Comparison of ENCODE assay signal across 22 mouse cellular contexts in the genomic region with DNA sequence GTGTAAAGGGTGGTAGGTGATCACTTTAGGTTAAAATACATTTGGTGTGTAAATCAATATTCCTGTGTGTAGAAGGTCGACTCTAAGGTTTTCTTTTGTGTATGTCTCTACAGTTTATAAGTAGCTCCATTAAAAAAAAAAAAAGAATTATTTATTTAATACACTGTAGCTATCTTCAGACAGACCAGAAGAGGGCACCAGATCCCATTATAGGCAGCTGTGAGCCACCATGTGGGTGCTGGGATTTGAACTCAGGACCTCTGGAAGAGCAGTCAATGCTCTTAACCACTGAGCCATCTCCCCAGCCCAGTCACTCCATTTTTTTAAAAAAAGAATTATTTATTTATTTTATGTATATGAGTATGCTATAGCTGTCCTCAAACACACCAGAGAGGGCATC. TPM values are rescaled to one million over a fixed set of nuclear protein-coding genes. Genes with fewer than 3 reads are reported as not detected.
A peak's percentile ranks its signal among the peaks of the same experiment; 100 is the strongest.
DNase-seq lines count a peak whose midpoint lies in the region; ATAC-seq and TF ChIP-seq lines count a peak whose summit lies in the region.
"Had no signal": no experiment of that assay in that cellular context is flagged by ENCODE, and none has a peak within 500 bp of the region (broad histone marks: within the 10 kb centered on the region; RNA-seq: fewer than 3 reads in every experiment).

No protein-coding gene starts in this region.

- 0 out of 2 replicates have a peak, but pooled peaks cover 7% of the 10 kb centered on the region for H3K4me1 ChIP-seq in forebrain, postnatal 0 days (ENCODE audit: insufficient read depth)
- peaks cover 6% of the 10 kb centered on the region for H3K4me1 ChIP-seq in forebrain, embryonic 14.5 days (ENCODE audit: control insufficient read depth, insufficient read depth, low read length)
- H3K4me1 ChIP-seq in MEL (ENCODE audit: control insufficient read depth in 1 of 2, insufficient read depth in 2 of 2, low read length in 2 of 2) = peaks cover 4 to 8% of the 10 kb centered on the region in 2 experiments; a peak in 2 of 4 replicates

- no peak for ATAC-seq in forebrain, postnatal 0 days
- no peak for ATAC-seq in forebrain, embryonic 14.5 days
- ATAC-seq: forebrain, embryonic 16.5 days had no signal

- intact Hi-C loops in left cerebral cortex, adult 2 months (cut with DNase I) = no loop called here
- intact Hi-C loops in left cerebral cortex, postnatal 4 days (cut with DNase I) = loop anchor here (5.0 kb wide), 1 partner anchor 94 kb away; no protein-coding TSS in a partner anchor

- peaks cover 15% of the 10 kb centered on the region for H3K79me2 ChIP-seq in MEL (ENCODE audit: control insufficient read depth, insufficient read depth, low read length, poor library complexity)

- no peak overlapping the region for H3K4me2 ChIP-seq in forebrain, postnatal 0 days (ENCODE audit: low read depth)
- H3K4me2 ChIP-seq in forebrain, embryonic 14.5 days (ENCODE audit: low read length) = no peak overlapping the region
- H3K4me2 ChIP-seq: embryonic facial prominence, embryonic 12.5 days; heart, embryonic 15.5 days; liver, embryonic 13.5 days had no signal

- no peak for DNase-seq in forebrain, postnatal 0 days
- DNase-seq in forebrain, embryonic 14.5 days (ENCODE audit: low spot score) = no peak
- DNase-seq in left cerebral cortex, adult 2 months (ENCODE audit: extremely low spot score in 1 of 2, low spot score in 2 of 2) = no peak
- no peak for DNase-seq in left cerebral cortex, postnatal 4 days
- DNase-seq in 3T3-L1 (ENCODE audit: low read depth, low spot score) (peak; percentile 25), MEL (ENCODE audit: low read depth, low spot score) (peak; percentile 50)
- DNase-seq in urinary bladder, postnatal 25 days (ENCODE audit: low spot score) = no peak
- DNase-seq in spleen, postnatal 10 days (ENCODE audit: low spot score in 2 of 2) = no peak
- DNase-seq: adrenal gland, postnatal 25 days; cerebellum, adult 8-10 months; heart, adult 11 months; kidney, adult 18-20 months; kidney, postnatal 36 days; liver, embryonic 13.5 days; lung, postnatal 36 days; thymus, adult 2 months had no signal

- no peak for TF ChIP-seq POLR2A in MEL (IDR thresholded peaks at IDR 0.05; ENCODE audit: control insufficient read depth in 1 of 2, insufficient read depth in 1 of 2, low read depth in 1 of 2, low read length in 2 of 2, poor library complexity in 1 of 2)

- no peak overlapping the region for H3K4me3 ChIP-seq in forebrain, postnatal 0 days (ENCODE audit: low read depth, low read length)
- no peak overlapping the region for H3K4me3 ChIP-seq in forebrain, embryonic 14.5 days (ENCODE audit: low read depth, low read length)
- no peak overlapping the region for H3K4me3 ChIP-seq in left cerebral cortex, adult 2 months
- no peak overlapping the region for H3K4me3 ChIP-seq in MEL (ENCODE audit: control insufficient read depth in 1 of 2, insufficient read depth in 1 of 2, low read depth in 2 of 2, low read length in 2 of 2)
- H3K4me3 ChIP-seq: embryonic facial prominence, embryonic 12.5 days; heart, embryonic 15.5 days; liver, embryonic 13.5 days; midbrain, embryonic 10.5 days; myocyte had no signal

- no peak overlapping the region for H3K9ac ChIP-seq in forebrain, postnatal 0 days
- H3K9ac ChIP-seq in forebrain, embryonic 14.5 days (ENCODE audit: low read length) = no peak overlapping the region
- no peak overlapping the region for H3K9ac ChIP-seq in MEL (ENCODE audit: control insufficient read depth, low read depth, low read length, poor library complexity, severe bottlenecking)
- H3K9ac ChIP-seq: embryonic facial prominence, embryonic 12.5 days; heart, embryonic 15.5 days; liver, embryonic 13.5 days had no signal

- WGBS in forebrain, postnatal 0 days = 71% methylated on average over 1 of the region's 1 CpGs
- WGBS in forebrain, embryonic 14.5 days = 57% methylated on average over 1 of the region's 1 CpGs

- H3K36me3 ChIP-seq in forebrain, postnatal 0 days (ENCODE audit: insufficient read depth) = peaks cover 22% of the 10 kb centered on the region
- H3K36me3 ChIP-seq in forebrain, embryonic 14.5 days (ENCODE audit: control insufficient read depth, insufficient read depth, low read length) = peaks cover 27% of the 10 kb centered on the region
- H3K36me3 ChIP-seq in MEL (ENCODE audit: control insufficient read depth in 1 of 2, insufficient read depth in 2 of 2, low read length in 2 of 2) = peaks cover 14 to 15% of the 10 kb centered on the region in 2 experiments

- no peak overlapping the region for H3K27ac ChIP-seq in forebrain, postnatal 0 days (ENCODE audit: low read depth, low read length)
- H3K27ac ChIP-seq in forebrain, embryonic 14.5 days (ENCODE audit: low read depth, low read length) = no peak overlapping the region
- no peak overlapping the region for H3K27ac ChIP-seq in left cerebral cortex, adult 2 months
- no peak overlapping the region for H3K27ac ChIP-seq in MEL (ENCODE audit: control insufficient read depth, low read depth, low read length)
- H3K27ac ChIP-seq: embryonic facial prominence, embryonic 12.5 days; heart, embryonic 15.5 days; liver, embryonic 13.5 days; midbrain, embryonic 10.5 days had no signal

- no peak for TF ChIP-seq EP300 in MEL (IDR thresholded peaks at IDR 0.05; ENCODE audit: low read depth in 1 of 2, low read length in 2 of 2)

- TF ChIP-seq RAD21 in MEL (IDR thresholded peaks at IDR 0.05; ENCODE audit: low read depth, low read length) = peak; percentile 49

- TF ChIP-seq CTCF in forebrain, postnatal 0 days (IDR thresholded peaks at IDR 0.05; ENCODE audit: low read depth) = 0 out of 2 replicates have a peak, but pooled peaks have one; percentile 23
- TF ChIP-seq CTCF in left cerebral cortex, adult 2 months (IDR thresholded peaks at IDR 0.05) = peak; percentile 46
- TF ChIP-seq CTCF in MEL (IDR thresholded peaks at IDR 0.05 in 2 of 3, conservative IDR thresholded peaks at IDR 0.05 in 1 of 3; ENCODE audit: control insufficient read depth in 1 of 3, insufficient read depth in 1 of 3, low read depth in 2 of 3, low read length in 3 of 3, poor library complexity in 1 of 3, severe bottlenecking in 1 of 3) = peak; percentile 33 to 51 (median 44); a peak in 4 of 6 replicates

- H3K27me3 ChIP-seq in forebrain, postnatal 0 days (ENCODE audit: insufficient read depth, low read length) = no peaks in the 10 kb centered on the region
- H3K27me3 ChIP-seq in forebrain, embryonic 14.5 days (replicated peaks; ENCODE audit: control insufficient read depth, insufficient read depth, low read length) = no peaks in the 10 kb centered on the region
- no peaks in the 10 kb centered on the region for H3K27me3 ChIP-seq in MEL (ENCODE audit: control insufficient read depth in 1 of 2, insufficient read depth in 2 of 2, low read length in 2 of 2)
- H3K27me3 ChIP-seq: embryonic facial prominence, embryonic 12.5 days had no signal

- H3K9me3 ChIP-seq in forebrain, postnatal 0 days (ENCODE audit: low read length) = no peaks in the 10 kb centered on the region
- no peaks in the 10 kb centered on the region for H3K9me3 ChIP-seq in forebrain, embryonic 14.5 days (replicated peaks; ENCODE audit: control insufficient read depth, low read length)
- no peaks in the 10 kb centered on the region for H3K9me3 ChIP-seq in MEL (replicated peaks; ENCODE audit: insufficient read depth, low read length)
- H3K9me3 ChIP-seq: embryonic facial prominence, embryonic 12.5 days; heart, embryonic 15.5 days; liver, embryonic 13.5 days; midbrain, embryonic 10.5 days had no signal

TF ChIP-seq in MEL, 35 proteins besides CTCF, POLR2A, EP300 and RAD21 (continues in another document):
- TF ChIP-seq MYC (IDR thresholded peaks at IDR 0.05; ENCODE audit: low read depth, low read length) (0 out of 2 replicates have a peak, but pooled peaks have one; percentile 41), NRF1 (IDR thresholded peaks at IDR 0.05; ENCODE audit: insufficient read depth, low read depth, low read length, poor library complexity, severe bottlenecking) (no peak)

RNA-seq across cellular contexts. Expression of a gene that starts 5.9 kb away (rescaled TPM):
- 2,315 and 2,714 TPM in 2 replicates for total RNA-seq in forebrain, postnatal 0 days (2014; rRNA removed)
- polyA plus RNA-seq in forebrain, postnatal 0 days (2015; fragmentation: Nextera tagmentation; extraction: Ambion mirVana) = 944 and 1,242 TPM in 2 replicates
- 1,075 and 1,254 TPM in 2 replicates for polyA plus RNA-seq in forebrain, embryonic 14.5 days (2014; fragmentation: Nextera tagmentation; extraction: Ambion mirVana)
- 100 to 1,000 TPM; 369 to 415 TPM for total RNA-seq in left cerebral cortex, adult 2 months (2021)
- 100 to 1,000 TPM; 539 to 588 TPM for total RNA-seq in left cerebral cortex, postnatal 4 days (2021)
- total RNA-seq in MEL (2012; rRNA removed) = 2,918 and 3,113 TPM in 2 replicates
- 1,000 to 10,000 TPM in 1 of 2 experiments, not detected in 1; 1,306 TPM for polyA plus RNA-seq in MEL (2012; ENCODE audit: insufficient read depth in 1 of 2, insufficient read length in 2 of 2, low read depth in 1 of 2, low replicate concordance in 2 of 2, missing spikeins in 1 of 2)

RNA-seq across cellular contexts. Expression of a gene that starts 9.2 kb away (rescaled TPM):
- total RNA-seq in forebrain, postnatal 0 days (2014; rRNA removed) = 30.2 and 32.6 TPM in 2 replicates
- 13.5 and 25.0 TPM in 2 replicates for polyA plus RNA-seq in forebrain, postnatal 0 days (2015; fragmentation: Nextera tagmentation; extraction: Ambion mirVana)
- polyA plus RNA-seq in forebrain, embryonic 14.5 days (2014; fragmentation: Nextera tagmentation; extraction: Ambion mirVana) = 1.0 and 2.7 TPM in 2 replicates
- 10 to 100 TPM; 68.5 to 89.8 TPM for total RNA-seq in left cerebral cortex, adult 2 months (2021)
- total RNA-seq in left cerebral cortex, postnatal 4 days (2021) = 10 to 100 TPM; 39.2 to 59.4 TPM
- 2.2 and 3.5 TPM in 2 replicates for total RNA-seq in MEL (2012; rRNA removed)
- 1 to 10 TPM in 1 of 2 experiments, not detected in 1; 4.5 TPM for polyA plus RNA-seq in MEL (2012; ENCODE audit: insufficient read depth in 1 of 2, insufficient read length in 2 of 2, low read depth in 1 of 2, low replicate concordance in 2 of 2, missing spikeins in 1 of 2)

RNA-seq across cellular contexts. Expression of a gene that starts 45.3 kb away (rescaled TPM):
- total RNA-seq in forebrain, postnatal 0 days (2014; rRNA removed) = 56.2 and 62.8 TPM in 2 replicates
- 39.8 and 52.9 TPM in 2 replicates for polyA plus RNA-seq in forebrain, postnatal 0 days (2015; fragmentation: Nextera tagmentation; extraction: Ambion mirVana)
- polyA plus RNA-seq in forebrain, embryonic 14.5 days (2014; fragmentation: Nextera tagmentation; extraction: Ambion mirVana) = 34.2 and 38.2 TPM in 2 replicates
- 10 to 100 TPM; 66.2 to 68.8 TPM for total RNA-seq in left cerebral cortex, adult 2 months (2021)
- 10 to 100 TPM; 73.8 to 79.7 TPM for total RNA-seq in left cerebral cortex, postnatal 4 days (2021)
- total RNA-seq in MEL (2012; rRNA removed) = 28.9 and 32.0 TPM in 2 replicates
- polyA plus RNA-seq in MEL (2012; ENCODE audit: insufficient read depth in 1 of 2, insufficient read length in 2 of 2, low read depth in 1 of 2, low replicate concordance in 2 of 2, missing spikeins in 1 of 2) = 10 to 100 TPM in 1 of 2 experiments, not detected in 1; 36.0 TPM

RNA-seq across cellular contexts. Expression of a gene that starts 50.1 kb away (rescaled TPM):
- total RNA-seq in forebrain, postnatal 0 days (2014; rRNA removed) = 0.71 and 5.0 TPM in 2 replicates
- polyA plus RNA-seq in forebrain, postnatal 0 days (2015; fragmentation: Nextera tagmentation; extraction: Ambion mirVana) = 0.89 and 0.96 TPM in 2 replicates
- polyA plus RNA-seq in forebrain, embryonic 14.5 days (2014; fragmentation: Nextera tagmentation; extraction: Ambion mirVana) = 0.33 and 0.93 TPM in 2 replicates
- total RNA-seq in left cerebral cortex, adult 2 months (2021) = under 1 TPM in 1 of 2 experiments, not detected in 1; 0.84 TPM
- total RNA-seq in left cerebral cortex, postnatal 4 days (2021) = not detected
- 0.15 TPM in 1 of 2 replicates, not detected in the other for total RNA-seq in MEL (2012; rRNA removed)
- polyA plus RNA-seq in MEL (2012; ENCODE audit: insufficient read depth in 1 of 2, insufficient read length in 2 of 2, low read depth in 1 of 2, low replicate concordance in 2 of 2, missing spikeins in 1 of 2) = not detected
- total RNA-seq: left cerebral cortex, postnatal 25 days had no signal

Comparison
In these comparisons a context has a peak if more than half of its experiments do, and no peak if none do; other contexts are left out.
1. DNase-seq: peak in 3T3-L1 (single experiment) and MEL (single experiment); none in forebrain, postnatal 0 days (single experiment), forebrain, embryonic 14.5 days (single experiment), left cerebral cortex, adult 2 months (0 of 2), left cerebral cortex, postnatal 4 days (single experiment), urinary bladder, postnatal 25 days (single experiment) and spleen, postnatal 10 days (0 of 2).
2. Peak in every context shown above with its lines, with median percentiles within 50 percentile points of each other: CTCF ChIP-seq.